Mouse (Mus musculus) 3134 (cell line): Measurements from ENCODE around the gene Gm4981.
A peak's percentile ranks its signal among the peaks of the same experiment; 100 is the strongest.
"Not testable (repeated sequence)": the region's sequence is repeated elsewhere in the genome, so short reads cannot be mapped to it uniquely, and the experiment has no call there.

Experiments
- DNase-seq: peaks from one replicate; pipeline ENCODE4 v3.0.0-alpha.2; 2011; ENCODE audit warnings: low spot score; ENCODE audit not compliant: insufficient read length; ENCODE audit errors: extremely low read depth

Gene Gm4981

GRCm38 (mm10) chr10:58236613-58237012 lies at the start of gene Gm4981:
Gene Gm4981 (minus strand): TSS chr10:58236701.
- DNase-seq = peak; percentile 63

- no peak for DNase-seq
Observed at GRCm38 (mm10) chr10:58282238-58282637, 45.7 kb upstream of the Gm4981 start.

- DNase-seq = no peak
Observed at GRCm38 (mm10) chr10:58258466-58258865, 22.0 kb upstream of the Gm4981 start.

- DNase-seq = no peak
Observed at GRCm38 (mm10) chr10:58255954-58256353, 19.5 kb upstream of the Gm4981 start.

- peak; percentile 92 for DNase-seq
Observed at GRCm38 (mm10) chr10:58255213-58255892, 18.9 kb upstream of the Gm4981 start, which contains the start of gene Gcc2. Gene Gcc2 (plus strand): TSS chr10:58255497.

GRCm38 (mm10) chr10:58254635-58255175 lies 18.2 kb upstream of the Gm4981 start:
- DNase-seq = no peak

- no peak for DNase-seq
Observed at GRCm38 (mm10) chr10:58249535-58249934, 13.0 kb upstream of the Gm4981 start.

- DNase-seq = peak; percentile 41
Observed at GRCm38 (mm10) chr10:58238984-58239740, 2.7 kb upstream of the Gm4981 start.

GRCm38 (mm10) chr10:58234985-58235384 lies 1.5 kb downstream of the Gm4981 start:
- not testable (repeated sequence) for DNase-seq

- DNase-seq = not testable (repeated sequence)
Observed at GRCm38 (mm10) chr10:58233740-58234121, 2.8 kb downstream of the Gm4981 start.

- DNase-seq = not testable (repeated sequence)
Observed at GRCm38 (mm10) chr10:58233054-58233739, 3.3 kb downstream of the Gm4981 start.

- not testable (repeated sequence) for DNase-seq
Observed at GRCm38 (mm10) chr10:58232641-58232969, 3.9 kb downstream of the Gm4981 start, which contains the start of gene Duxf3. Gene Duxf3 (minus strand): TSS chr10:58232675.

- DNase-seq = peak; percentile 74
Observed at GRCm38 (mm10) chr10:58231779-58232640, 4.5 kb downstream of the Gm4981 start.

- DNase-seq = peak; percentile 40
Observed at GRCm38 (mm10) chr10:58231088-58231487, 5.4 kb downstream of the Gm4981 start.

- not testable (repeated sequence) for DNase-seq
Observed at GRCm38 (mm10) chr10:58230021-58230420, 6.5 kb downstream of the Gm4981 start.

GRCm38 (mm10) chr10:58227798-58228197 lies 8.7 kb downstream of the Gm4981 start:
- DNase-seq = not testable (repeated sequence)

GRCm38 (mm10) chr10:58226357-58226756 lies 10.1 kb downstream of the Gm4981 start:
- DNase-seq = peak; percentile 43

- DNase-seq = peak; percentile 47
Observed at GRCm38 (mm10) chr10:58224827-58225785, 11.4 kb downstream of the Gm4981 start, which contains the start of gene AW822073. Gene AW822073 (minus strand): TSS chr10:58224930.
